Mouse (Mus musculus) brain, embryonic 14.5 days (tissue): ENCODE results near the gene Tuba3b.

Experiments used
- CTCF ChIP-seq: fragments of 200-500 bp; IDR thresholded peaks from 2 replicates; pipeline ENCODE4 v1.5.1; 2012; ENCODE audit warnings: inconsistent platforms, mild to moderate bottlenecking, moderate library complexity, borderline replicate concordance; ENCODE audit not compliant: insufficient read depth, insufficient read length; ENCODE audit errors: extremely low read depth
- POLR2A ChIP-seq: fragments of 200-500 bp; IDR thresholded peaks from 2 replicates; pipeline ENCODE4 v1.6.1; 2012; ENCODE audit warnings: mild to moderate bottlenecking, inconsistent platforms, borderline replicate concordance; ENCODE audit not compliant: poor library complexity, insufficient read depth, insufficient read length, severe bottlenecking; ENCODE audit errors: extremely low read depth

- no peak for TF ChIP-seq POLR2A
- TF ChIP-seq CTCF = no peak
Observed at GRCm38 (mm10) chr6:145604648-145605047, 10.9 kb upstream of the Tuba3b start.
